Mouse (Mus musculus) retina, postnatal 1 day (tissue): ENCODE data around the gene Mecom.
"Not testable (repeated sequence)": the region's sequence is repeated elsewhere in the genome, so short reads cannot be mapped to it uniquely, and the experiment has no call there.

Source experiments
- DNase-seq: peaks from one replicate; pipeline ENCODE4 v3.0.0-alpha.2; 2012

Mecom gene

DNA sequence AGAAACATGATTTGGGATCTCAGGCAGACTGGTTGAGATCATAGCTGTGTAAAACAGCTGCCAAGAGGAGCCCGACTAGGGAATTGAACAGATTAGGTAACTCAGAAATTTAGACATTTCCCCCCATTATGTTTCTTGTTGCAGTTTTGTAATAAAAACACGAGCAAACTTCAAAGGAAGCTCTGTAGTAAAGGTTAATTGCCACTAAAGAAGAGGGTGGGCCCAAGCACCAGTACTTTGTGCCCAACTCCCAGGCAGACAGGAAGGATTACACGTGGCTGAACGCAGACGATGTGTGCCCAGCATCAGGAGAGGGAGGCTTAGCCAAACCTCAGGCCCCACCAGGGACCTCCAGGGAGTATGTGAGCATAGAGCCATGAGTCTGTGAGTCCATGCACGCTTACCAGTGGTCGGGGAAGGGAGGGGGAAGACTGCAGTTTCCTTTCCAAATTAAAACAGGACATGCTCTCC is 303.4 kb downstream of the Mecom start:
- DNase-seq = no peak

DNA sequence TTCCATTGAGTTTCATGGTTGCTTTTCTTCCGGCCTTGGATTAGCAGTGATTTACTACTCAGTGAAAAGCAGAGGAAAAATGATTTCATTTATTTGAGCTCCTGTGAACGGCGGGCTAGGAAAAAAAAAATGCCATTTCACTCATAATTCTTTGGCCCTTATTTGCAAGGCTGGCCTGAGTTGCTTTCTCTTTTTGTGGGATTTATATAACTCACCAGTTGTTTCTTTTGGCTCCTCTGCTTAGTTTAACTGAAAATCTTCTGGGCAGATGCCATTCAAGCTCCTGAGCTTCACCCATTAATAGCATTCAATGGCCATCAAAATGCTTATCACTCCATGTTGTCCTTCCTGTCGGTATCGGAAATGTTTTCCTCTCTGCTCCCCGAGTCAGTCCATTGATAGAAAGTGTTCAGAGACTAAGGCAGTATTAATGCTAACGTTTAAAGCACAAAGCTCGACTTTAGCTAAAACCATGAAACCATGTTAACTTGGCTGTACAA is 304.0 kb downstream of the Mecom start:
- DNase-seq = no peak

DNA sequence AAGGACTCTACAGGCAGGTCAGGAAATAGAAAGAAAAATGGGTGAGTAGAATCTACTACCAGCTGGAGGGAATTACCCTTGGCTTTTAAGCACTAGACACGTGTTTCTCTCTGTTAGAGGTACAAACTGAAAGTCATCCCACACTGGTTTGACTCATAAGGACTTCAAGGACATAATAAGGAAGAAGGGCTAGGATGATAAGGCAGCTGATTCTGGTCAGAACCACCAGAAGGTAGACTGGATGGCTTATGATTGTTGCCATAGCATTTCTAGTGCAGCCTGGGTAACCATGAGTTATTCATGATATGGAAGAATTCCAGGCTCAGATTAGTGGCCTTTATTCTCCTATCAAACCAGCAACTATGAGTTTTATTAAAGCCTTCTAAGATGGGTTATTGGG is 308.4 kb downstream of the Mecom start:
- no peak for DNase-seq

DNA sequence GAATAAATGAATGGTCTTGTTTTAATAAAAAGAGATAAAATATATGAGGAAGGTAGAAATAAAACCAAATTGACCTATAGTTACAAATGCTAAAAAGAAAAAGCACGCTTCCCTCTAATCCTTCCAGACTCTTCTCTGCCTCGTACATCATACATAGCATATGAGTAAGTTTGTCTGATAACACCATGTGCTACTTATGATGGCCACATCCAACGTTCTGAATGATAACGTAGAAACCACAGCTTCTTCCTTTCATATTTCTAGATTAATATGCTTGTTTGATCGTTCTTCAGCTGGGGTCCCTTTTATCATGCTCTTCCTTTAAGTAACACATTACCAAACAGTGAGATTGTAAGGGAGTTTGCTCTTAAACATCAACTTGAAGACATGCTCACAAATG is 310.3 kb downstream of the Mecom start:
- no peak for DNase-seq

DNA sequence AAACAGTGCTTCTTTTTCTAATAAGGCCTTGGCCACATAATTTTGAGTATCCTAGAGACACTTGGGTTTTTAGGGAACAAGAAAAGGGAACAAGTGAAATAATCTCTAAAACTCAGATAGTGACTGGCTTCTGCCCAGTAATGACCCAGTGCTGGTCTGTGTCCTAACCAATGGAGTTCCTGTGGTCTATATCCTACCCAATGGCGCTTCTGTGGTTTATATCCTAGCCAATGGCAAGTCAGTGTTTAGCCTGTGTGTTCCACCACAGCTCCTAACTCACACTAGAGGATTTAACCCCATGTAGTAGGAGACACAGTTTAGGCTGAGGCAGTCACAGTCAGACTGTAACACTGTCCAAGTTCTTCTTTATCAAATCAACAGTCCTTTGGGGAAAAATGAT is 313.8 kb downstream of the Mecom start:
- DNase-seq = no peak

DNA sequence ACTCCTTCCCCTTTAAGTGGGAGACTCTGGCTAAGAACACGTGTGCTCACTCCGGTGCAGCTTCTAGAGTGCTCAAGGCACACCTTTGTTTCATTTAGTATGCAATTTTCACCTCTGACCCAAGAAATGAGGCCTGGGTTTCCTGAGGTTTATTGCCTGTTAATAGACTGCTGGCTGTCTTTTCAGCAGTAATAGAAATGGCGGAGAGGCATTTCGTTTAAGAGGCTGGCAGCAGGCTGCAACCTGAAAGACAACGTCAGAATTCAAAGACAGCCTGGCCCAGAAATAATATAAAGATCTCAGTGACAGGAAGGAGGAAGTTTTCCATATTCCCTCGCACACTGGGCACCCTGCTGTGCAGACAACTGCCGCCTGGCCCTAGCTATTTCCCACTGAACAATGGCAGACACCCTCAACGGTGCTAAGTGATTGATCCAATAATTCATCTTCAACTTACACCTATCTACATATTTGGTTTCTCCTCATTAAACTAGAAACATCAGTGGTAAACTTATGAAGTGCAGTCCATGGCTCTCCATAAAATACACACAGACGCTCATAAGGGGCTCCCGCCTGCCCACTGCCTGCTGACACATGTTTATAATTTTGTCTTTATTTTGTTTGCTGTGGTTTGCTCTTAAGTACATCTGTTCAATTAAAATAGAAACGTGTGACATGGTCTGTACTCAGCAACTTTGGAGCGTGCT is 319.7 kb downstream of the Mecom start:
- no peak for DNase-seq

DNA sequence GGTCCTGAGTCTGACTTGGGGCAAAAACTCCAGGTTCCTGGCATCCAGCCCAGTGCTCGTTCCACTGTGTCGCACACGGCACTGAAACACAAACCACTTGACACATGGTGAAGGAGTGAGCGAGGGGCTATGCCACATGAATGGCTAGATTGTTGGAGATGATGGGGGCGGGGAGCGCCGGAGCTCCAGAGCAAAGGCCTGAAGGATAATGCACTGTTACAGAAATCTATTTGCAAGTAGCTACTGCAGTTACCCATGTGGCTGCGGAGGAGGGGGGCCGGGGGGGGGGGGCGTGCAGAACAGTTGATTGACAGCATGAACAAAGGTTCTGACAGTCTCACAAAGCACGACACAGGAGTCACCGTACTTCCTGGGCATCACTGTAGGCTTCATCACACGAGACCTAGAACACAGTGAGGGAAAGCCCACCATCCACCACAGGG is 320.9 kb downstream of the Mecom start:
- peak; percentile 79 for DNase-seq

DNA sequence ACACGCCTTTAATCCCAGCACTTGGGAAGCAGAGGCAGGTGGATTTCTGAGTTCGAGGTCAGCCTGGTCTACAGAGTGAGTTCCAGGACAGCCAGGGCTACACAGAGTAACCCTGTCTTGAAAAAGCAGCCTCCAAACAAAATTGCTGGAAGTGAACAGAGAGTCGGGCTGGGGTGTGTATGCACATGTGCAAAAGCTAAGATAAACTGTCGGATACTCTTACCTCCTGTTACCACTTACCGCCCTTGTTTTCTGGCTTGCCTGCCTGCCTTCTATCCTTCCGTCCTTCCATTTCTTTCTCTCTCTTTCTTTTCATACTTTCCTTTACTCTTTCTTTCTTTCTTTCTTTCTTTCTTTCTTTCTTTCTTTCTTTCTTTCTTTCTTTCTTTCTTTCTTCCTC is 322.6 kb downstream of the Mecom start:
- DNase-seq = not testable (repeated sequence)

DNA sequence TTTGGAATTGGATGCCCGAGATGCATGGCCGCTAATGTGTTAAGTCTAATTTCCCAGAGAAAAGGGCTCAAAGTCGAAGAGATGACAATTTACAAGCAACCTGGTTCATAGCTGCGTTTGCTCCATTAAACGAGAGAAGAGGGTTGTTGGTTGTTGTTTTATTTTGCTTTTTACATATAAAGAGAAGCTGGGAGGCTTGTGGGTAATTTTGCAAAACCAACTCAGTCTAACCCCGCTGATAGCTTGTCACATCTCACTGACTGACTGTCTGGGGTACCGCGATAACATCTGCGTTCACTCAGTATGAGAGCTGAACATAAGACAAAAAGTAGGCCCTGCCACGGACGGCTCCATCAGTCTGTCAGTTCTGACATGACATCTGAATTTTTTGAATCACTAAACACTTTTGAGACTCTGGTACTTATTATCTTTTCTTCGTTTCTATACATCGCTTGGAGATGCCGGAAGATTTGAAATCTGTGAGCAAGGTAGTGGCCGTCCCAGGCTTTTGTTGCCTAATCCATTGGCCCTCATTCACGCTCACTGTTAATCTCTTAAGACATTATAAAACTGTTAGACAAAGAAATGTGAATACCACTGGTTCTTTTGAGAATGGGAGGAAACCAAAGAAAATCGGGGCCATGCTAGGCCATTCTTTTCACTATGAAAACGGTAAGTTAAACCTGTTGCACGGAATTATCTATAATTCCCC is 327.0 kb downstream of the Mecom start:
- DNase-seq = peak; percentile 30

DNA sequence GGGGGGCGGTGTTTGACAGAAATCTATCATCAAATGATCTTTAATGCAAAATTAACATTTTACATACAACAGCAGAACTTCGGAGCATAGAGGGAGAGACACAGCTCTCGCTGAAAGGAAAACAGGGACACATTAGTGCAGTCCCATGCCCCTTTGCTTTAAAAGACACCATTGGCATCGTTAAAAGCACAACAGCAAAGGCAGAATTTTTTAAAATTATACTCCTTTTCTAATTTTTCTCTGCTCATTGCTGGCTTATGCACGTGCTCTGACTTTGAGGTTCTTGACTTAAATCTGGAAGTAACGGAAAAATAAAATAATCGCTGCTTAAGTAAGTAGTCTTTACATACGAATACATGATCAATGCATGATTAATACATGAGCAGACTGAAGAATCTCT is 327.9 kb downstream of the Mecom start:
- no peak for DNase-seq

DNA sequence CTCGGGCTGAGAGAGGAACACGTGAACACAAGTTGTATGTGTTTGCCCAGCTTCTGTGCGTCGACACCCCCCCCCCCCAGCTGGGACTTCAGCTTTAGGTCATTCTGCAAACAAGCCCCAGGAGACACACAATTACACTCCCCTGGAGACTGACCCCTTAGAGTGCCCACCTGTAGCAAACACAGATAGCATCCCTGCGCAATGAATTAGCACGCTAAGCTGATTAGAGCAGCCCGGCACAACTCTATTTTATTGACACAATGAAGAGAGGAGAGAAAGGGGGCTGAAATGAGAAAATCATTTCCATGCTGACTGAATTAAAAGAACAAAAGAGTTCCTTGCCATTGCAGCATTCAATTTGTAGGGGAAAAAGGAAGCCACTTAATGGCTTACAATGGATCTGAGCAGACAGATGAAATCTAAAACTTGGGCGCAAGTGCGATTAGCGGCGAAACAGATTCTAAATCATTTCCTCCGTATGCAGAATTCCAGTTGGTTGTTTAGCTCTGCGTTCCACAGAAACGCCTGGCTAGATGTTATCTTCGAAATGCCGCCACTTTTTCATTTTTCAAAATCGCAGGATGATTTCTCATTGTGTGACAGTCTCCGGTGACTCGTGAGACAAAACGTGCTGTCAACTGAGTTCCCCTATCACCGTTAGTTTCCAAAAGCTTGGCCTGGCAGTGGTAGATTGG is 328.5 kb downstream of the Mecom start:
- DNase-seq = peak; percentile 56

DNA sequence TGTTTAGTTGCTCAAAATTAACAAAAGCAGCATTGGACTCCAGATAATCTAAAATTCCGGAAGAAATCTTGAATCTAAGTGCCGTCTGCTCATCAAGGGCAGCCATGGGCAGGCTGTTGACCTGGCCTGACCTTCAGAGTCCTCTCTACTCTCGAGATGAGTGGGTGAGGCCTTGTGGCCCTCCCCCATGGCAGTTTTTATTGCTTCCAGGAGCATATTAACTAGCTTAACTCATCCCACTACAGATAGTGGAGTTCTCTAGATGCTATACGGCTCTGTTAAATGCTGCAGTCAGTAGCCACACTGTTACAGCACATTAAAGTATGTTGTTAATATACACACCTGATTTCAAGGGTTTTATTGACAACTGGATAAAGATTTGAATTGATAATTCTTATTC is 333.2 kb downstream of the Mecom start:
- DNase-seq = no peak

DNA sequence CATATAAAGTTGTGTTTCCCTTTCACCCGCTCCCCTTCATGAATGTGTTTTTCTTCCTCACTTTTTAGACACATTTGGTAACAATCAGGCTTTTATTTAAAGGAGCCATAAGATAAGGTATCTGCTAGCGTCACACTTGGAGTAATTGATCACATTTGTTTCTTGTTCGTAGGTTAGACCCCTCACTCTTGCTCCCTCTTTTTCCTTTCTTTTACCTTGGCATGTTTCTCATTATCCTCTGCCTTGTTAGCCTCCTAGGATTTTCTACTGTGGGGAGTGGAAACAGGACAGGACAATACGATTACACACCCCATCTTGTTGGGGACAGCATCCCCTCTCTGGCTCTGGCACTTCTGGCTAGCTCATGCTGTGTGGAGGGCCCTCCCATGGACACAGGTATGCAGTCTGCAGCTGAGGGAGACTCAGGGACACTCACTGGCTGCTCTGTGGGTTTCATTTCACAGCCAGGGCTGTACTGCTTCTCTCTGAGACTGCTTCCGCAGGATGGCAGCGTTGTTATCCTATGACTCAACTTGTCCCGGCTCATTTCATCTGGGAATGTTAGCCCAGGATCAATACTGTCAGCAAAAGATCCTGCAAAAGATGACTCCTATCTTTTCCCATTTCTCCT is 334.2 kb downstream of the Mecom start:
- no peak for DNase-seq

DNA sequence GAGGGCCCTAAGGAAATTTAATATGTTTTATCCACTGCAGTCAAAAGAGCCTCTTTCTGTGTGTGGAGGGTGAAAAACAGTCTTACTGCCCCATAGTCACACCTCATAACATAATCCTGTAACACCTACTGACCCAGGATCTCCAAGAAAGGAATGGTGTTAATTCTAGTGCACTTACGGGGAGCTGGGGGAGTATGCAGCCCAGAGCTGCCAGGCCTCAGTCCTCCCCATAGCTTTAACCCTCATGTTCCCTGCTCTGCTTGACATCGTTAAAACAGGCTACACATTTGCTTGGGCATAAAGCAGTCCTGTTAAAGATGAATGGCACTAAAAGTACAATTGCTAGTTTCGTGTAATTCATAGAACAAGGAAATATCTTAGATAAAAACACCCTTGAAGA is 335.0 kb downstream of the Mecom start:
- no peak for DNase-seq

DNA sequence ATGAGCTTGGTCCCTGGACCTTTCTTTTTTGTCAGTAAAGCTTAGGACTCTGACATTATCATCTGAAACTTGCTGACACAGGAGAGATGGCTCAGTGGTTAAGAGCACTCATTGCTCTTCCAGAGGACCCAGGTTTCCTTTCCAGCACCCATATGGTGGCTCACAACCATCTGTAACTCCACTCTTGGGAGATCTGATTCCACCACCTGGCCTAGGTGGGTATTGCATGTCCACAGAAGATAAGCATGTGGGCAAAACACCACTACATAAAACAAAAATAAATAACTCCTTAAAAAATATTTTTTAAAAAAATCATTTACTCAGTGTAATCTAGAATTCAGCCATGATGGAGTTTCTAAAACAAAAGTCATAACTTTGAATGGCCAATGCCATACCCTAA is 338.7 kb downstream of the Mecom start:
- no peak for DNase-seq

DNA sequence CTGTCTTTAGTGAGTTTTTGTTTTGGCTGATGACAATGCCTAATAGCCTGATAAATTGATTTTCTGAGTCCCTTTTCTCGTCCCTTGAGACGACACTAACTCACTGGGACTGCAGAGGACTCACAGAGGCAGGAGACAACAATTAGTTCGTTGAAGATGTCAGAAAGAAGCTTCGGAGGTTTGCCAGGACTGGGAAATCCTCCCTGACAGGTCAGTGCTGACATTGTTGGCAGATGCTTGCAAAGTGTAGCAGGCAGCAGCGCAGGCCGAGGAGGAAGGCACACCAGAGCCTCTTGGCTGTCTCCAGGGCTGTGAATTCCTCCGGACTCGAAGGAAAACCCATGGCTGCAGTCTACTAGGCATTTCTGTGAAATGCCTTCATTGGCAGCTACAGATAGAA is 339.9 kb downstream of the Mecom start:
- DNase-seq = peak; percentile 55

DNA sequence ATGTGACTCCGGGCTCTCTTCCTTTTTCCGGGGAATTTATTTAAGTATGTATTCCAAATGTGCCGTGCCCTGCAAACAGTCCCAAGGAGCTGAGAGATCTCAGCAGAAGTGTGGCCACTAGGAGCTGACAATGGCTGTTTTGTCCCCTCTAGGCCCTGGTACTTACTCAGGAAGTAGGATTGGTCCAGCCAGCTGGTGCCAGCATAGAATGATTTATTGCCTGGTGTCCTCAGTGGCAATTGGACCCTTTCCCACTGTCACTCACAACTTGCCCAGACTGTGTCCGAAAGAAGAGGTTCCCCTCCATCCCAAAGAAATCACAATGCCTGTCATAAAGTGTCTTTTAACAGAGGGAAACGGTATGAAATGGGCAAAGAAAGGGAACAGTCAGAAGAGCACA is 340.4 kb downstream of the Mecom start:
- peak; percentile 69 for DNase-seq

DNA sequence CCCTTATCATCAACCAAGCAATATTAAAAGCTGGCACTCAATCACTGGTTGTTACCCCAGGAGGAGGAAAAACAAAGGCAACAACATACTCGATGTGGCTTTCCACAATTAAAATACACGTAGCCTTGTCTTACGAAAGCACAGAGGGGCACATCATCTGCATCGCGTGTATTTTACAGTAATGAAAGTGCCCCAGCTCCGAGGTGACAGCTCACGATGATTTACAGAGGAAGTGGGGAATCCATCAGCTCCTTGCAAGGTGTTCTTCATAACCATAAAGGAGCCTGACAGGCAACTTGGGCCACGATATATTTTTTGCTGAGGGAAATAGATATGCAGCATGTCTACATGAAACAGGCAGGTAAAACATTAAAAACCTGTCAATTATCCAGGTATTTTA is 341.7 kb downstream of the Mecom start:
- no peak for DNase-seq

DNA sequence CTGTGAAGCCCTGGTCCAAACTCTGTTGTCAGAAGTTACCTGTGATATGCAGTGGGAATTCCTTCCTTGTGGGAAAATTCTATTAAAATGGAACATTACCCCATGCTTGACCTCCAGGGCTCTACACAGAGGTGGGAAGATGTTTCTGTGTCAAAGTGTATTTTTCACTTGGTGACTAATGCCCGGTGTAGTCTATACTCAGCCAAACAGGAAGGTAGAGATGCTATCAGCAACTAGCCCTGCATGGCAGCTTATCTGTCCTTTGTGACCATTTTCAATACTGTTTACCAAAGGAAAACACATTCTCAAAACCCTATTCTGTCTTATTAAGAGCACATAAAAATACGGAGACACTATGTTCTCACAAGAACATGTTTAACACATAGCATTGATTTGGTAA is 344.0 kb downstream of the Mecom start:
- no peak for DNase-seq

DNA sequence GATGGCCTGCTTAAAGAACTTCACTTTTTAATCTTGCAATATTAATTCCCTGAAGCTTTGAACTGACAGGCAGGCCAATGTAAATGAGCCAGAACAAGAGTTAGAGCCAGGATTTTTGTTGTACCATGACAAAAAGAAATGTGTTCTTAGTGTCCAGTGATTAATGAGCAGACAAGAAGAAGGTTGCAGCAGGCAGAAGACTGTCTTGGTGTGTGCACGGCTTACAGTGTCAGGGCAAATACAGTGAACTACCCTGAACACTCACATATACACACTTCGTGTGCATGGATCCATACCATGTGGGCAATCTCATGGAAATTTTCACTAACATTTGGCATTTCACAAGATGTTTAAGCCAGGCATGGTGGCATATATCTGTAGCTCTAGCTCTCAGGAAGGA is 349.0 kb downstream of the Mecom start:
- no peak for DNase-seq

DNA sequence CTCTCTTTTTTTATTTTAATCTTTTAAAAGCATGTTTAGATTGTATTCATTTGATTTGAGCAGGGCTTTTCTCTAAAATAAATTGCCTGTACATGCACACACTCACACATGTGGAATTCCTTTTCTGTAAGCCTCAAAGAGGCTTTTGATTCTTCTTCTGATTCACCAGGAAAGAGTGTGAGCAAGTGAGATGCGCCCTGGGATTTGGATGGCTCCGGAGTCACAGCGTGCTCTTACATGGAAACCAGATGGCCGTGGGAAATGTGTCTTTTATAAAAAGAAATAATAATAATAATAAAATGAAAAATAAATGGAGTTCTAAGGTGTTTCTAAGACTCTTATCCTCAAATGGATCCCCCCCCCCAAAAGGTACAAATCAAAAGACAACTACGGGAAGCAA is 349.6 kb downstream of the Mecom start:
- DNase-seq = no peak

DNA sequence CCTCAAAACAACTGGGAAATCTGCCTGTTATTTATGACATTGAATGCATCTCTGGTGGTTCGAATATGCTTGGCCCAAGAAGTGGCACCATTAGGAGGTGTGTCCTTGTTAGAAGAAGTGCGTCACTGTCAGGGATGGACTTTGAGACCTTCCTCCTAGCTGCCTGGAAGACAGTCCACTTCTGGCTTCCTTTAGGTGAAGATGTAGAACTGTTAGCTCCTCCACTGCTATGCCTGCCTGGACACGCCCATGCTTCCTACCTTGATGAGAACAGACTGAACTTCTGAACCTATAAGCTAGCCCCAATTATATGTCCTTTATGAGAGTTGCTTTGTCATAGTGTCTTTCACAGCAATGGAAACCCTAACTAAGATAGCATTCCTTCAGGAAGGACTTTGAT is 352.6 kb downstream of the Mecom start:
- DNase-seq = no peak

DNA sequence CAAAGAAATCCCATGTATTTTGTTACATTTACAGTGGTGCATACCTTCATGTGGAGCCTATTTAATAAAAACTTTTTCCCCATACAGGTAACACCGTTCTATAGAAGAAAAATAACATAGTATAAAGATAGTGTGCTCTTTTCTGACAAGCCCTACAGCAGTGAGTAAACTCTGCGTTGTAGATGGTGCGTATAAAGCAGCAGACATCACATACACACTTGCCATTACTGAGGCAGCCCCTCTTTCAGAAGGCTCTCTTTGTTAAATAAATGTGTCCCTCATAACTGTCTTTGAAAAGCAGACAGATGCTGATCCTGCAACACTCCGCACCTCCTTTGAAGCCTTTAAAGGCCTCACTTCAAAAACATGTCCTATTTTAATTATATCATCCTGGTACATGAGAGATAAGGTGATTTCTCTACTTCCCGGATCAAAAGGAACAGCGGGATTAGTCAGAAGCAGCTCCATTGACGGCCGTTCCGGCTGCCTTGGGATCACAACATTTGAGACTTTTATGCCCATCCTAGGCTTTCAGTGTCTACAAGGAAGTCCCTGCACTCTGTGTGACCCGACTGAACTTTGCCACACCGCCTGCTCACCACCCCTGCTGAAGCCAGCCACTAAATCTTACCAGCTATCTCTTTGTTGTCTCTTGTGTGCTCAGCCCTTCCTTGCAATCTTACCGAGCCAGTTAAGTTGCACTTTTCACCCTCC is 355.4 kb downstream of the Mecom start:
- DNase-seq = no peak
